Mouse (Mus musculus): ENCODE measurements around the gene Sco1.
A peak's percentile ranks its signal among the peaks of the same experiment; 100 is the strongest.
"Not testable (repeated sequence)": the region's sequence is repeated elsewhere in the genome, so short reads cannot be mapped to it uniquely, and the experiment has no call there.

The Sco1 gene

DNA sequence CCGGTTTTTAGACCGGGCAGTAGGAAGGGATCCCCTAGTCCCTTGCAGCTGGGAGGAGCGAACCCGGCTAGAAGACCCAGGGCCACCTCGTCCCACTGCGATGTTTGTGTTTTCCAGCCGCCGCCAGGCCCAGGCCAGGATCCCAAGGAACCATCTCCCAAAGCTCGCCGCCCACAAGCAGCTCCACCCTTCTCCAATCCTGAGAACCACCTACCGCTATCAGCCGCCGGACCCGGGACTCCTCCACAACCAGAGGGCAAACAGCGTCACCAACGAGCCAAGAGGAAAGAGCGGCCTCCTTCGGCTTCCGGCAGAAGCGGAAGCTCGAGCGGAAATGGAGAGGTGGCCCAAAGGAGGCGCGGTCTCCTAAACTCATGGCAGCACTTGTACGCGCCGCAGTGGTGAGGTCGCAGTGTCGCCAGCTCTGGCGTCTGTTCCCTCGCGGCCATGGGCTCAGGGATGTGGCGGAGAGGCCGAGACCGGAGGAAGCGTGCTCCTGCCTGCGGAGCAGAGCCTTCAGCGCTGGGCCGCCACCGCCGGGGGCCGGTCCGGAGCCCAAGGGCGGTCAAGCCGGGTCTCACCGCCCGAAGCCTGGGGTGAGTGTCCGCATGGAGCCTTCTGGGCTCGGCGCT is at the start of gene Sco1, which contains the start of gene Adprm:
Gene Sco1, plus strand, starts transcription at position 350 of the 632 bp plus-strand sequence.
Gene Adprm, minus strand, starts transcription at position 274 of the 632 bp plus-strand sequence.
- DNase-seq: peak; percentile 85

DNA sequence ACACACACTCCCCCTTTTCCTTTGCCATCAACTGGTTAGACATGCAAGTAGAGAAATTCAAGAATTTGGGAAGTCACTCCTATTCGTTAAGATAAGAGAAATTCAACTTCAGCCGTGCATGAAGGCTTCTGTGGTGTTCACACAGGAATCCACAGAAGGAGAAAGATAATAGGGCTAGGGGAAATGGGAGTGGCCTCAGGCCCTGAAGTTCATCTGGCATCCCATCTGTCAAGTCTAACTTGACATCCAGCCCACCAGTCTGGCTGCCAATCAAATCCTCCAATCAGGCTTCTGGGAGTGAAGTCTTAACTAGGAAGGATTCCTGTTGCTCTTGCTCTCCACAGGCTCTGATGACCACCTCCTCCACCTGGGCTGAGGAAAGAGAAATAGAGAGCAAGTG is 49.6 kb upstream of the Sco1 start:
- no peak for DNase-seq

DNA sequence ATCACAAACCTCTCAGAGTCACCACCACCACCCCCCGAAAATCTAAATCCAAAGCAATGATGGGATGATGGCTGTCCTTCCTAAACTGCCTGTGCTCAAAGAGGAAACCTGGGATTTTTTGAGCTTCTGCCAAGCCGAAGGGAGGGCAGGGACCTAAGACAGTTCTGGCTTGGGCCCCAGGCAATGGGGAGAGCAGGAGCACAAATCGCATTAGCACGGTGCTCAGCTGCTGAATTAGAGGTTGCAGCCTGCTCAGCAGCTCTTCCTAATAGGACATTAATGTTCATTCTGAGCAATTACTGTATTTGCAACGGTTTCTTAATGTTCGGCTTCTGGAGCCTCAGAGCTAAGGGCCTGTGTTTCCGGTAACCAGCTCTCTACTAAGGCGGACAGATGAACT is 44.5 kb upstream of the Sco1 start:
- no peak for DNase-seq

DNA sequence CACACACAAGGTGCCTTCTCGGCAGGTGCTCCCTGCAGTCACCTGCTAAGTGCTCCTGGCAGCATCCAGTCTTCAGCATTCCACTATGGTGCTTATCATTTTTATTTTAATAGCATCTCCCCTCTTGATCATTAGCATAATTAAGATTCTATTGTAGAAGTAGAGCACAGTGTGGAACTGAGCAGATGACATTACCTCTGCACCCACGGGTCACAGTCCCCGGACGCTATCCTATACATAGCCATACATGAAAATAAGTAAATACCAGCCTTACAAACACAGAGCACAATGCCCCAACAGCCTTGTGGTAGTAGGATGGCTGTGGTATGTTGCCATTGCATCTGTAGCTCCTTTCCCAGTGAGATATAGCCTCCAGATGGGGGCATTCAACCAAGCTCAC is 43.9 kb upstream of the Sco1 start:
- no peak for DNase-seq

DNA sequence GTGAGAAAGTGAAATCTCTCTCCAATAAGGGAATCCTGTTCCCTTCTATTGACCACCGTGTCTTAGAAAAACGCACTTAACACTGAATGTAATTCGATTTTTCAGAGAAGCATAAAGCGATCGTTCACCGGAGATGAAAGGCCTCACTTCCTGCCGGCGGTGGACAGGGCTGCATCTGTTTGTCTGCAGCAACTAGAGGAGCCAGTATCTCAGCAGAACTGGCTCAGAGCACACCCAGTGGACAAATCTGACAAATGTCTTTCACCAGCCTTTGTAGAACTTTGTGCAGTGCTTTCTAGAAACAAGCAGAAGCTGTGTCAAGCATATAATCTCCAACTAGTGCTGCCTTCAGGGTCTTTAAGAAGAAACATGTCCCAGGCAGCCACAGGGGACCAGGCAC is 42.0 kb upstream of the Sco1 start:
- peak; percentile 13 for DNase-seq

DNA sequence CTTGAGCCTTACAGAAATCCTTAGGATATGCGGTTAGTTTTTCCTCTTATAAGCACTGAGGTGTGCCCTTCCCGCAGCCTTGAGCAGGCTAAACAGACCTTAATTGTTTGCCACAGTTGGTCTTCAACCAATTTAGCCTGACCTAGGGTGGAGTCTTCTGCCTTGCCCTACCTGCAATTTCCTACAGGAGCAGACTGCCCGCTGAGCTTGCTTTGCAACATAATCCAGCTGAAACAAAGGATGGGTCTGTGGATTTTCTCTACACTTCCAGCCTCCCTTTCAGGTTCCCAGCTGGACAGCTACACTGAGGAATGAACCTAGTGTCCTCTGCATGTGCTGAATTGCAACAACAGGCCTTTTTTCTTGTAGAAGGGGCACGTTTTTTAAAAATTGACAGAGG is 40.8 kb upstream of the Sco1 start:
- DNase-seq: no peak

DNA sequence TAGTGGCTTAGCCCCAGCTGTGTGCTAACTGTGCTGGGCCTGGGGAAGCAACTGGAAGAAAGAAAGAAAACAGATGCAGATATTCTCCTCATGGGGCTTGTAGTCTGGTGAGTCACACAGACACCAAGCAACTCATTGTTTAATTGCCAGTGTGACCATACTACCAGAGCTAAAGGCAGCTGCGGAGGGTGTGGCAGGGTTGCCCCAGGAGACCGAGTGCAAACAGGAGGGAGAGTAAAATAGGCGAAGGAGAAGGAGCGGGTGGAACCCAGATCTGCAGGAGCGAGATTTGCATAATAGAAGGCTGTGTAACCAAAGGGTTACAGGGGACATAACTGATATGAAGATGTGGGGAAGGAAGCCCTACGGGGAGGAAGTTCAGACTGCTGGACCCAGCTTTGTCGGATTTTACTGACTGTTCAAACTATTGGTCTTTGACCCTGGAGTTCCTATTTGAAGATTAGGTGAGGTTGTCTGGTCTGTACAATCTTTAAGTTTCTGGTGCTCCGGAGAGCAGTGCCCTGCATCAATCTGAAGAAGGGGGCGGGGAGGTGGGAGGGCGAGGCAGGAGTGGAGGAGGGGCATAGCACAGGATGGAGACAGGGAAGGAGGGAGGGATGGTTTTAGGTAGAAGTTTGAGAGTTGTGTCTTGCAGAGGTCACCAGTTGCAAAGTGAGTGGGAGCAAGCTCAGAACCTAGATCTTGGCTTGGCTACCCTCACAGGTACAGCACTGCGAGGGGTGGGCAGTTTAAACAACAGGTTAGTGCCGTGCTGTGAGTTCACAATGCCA is 34.5 kb upstream of the Sco1 start:
- DNase-seq: no peak

DNA sequence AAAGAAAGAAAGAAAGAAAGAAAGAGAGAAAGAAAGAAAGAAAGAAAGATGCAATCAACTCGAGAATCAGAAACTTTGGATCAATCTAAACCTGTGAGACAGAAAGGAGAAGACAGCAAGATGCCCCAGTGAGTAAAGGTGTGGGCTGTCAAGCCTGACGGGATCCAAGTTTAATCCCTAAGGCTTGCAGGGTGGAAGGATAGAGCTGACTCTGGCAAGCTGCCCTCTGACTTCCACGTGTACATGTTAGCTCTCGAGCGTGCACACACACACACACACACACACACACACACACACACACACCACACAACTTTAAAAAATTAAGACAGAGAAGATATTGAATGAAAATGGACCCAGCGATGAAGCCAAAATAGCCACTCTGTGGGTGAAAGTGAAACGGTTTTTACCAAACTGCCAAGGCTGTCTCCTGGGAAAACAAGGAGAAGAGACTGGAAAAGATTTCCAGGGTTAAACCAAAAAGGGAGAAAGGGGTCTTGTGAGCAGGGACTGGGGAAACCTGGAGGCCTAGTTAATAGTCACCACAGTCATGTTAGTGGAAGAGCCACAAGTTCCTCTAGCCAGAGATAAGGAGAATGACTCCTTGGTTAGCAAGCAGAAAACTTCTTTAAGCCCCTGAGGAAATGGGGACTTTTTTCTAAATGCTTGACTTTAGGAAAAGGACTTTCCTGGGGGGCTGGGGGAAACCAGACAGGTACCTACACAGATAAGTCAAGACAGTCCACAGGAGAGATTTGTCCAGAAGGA is 32.6 kb upstream of the Sco1 start:
- no peak for DNase-seq

DNA sequence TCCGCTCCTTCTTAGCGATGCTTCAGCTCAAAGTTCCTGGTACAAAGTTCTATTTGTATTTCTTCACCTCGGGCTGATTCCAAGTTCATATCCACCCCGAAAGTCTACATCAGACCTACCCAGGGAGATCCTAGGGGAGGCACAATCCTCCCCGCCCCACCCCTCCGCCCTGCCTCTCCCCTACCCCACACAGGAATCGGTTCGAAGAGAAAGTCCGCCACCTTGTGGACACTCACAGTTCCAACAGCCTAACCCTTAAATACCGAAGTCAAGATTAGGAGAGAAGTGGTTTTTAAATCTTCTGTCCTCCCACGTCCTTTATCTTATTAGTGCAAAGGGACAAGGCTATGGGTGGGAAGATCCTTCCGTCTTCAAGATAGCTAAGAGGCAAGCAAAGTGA is 31.5 kb upstream of the Sco1 start:
- DNase-seq: peak; percentile 77

DNA sequence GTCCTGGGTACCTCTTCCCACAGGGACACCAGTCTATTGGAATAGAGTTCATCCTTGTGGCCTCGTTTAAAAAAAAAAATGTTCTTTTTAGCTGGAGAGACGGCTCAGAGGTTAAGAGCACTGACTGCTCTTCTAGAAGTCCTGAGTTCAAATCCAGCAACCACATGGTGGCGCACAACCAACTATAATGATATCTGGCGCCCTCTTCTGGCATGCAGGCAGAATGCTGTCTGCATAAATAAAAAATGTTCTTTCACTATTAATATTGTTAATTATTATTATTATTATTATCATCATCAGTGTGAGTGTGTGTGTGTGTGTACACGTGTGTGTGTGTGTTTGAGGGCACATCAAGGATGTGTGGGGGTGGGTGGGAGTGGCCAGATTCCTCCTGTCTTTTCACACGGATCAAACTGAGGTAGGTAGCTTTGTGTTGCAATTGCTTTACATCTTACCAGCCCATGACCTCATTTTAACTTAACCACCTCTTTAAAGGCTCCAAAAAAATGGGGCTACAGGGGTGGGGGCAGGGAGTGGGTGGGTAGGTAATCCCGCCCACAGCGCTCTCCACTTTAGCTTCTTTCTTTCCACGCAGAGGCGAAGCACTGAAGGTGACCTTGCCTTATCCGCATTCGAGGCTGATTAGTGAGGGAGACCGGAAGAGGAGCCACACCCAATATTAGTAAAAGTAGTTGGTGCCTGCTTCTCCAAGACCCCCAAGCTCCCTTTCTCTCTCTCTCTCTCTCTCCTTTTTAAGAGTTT is 29.9 kb upstream of the Sco1 start:
- peak; percentile 50 for DNase-seq

DNA sequence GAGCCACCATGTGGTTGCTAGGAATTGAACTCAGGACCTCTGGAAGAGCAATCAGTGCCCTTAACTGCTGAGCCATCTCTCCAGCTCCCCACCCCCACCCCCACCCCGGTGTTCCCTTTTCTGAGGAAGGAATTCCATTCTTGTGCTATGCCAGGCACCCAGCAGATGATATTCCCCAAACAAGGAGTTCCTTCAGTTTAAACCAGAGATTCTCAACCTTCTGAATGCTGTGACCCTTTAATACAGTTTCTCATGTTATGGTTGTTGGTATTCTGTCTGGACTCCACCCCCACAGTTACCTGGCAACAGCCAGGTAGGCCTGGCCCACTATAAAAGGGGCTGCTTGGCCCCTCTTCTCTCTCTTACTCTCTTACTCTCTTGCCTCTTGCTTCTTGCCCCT is 29.3 kb upstream of the Sco1 start:
- DNase-seq: not testable (repeated sequence)

DNA sequence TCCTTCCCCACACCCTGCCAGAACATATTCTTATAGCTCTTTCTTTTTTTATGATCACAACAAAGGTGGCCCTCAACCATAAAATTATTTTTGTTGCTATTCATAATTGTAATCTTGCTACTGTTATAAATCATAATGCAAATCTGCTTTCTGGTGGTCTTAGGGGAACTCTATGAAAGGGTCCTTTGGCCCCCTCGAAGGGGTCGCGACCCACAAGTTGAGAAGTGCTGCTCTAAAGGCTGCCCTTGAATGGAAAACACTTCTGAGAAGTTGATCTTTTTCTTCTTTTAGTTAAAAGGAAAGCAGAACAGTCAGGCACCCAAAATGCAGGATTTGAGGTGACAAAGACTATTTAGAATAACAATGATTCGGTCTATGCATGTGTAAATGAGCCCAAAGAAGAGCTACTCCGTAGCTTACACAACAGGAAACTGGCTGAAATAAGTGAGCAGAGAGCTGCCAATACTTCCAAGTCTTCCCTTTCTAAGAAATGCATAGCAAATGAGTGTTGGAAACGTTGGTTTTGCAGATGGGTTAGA is 28.6 kb upstream of the Sco1 start:
- no peak for DNase-seq

DNA sequence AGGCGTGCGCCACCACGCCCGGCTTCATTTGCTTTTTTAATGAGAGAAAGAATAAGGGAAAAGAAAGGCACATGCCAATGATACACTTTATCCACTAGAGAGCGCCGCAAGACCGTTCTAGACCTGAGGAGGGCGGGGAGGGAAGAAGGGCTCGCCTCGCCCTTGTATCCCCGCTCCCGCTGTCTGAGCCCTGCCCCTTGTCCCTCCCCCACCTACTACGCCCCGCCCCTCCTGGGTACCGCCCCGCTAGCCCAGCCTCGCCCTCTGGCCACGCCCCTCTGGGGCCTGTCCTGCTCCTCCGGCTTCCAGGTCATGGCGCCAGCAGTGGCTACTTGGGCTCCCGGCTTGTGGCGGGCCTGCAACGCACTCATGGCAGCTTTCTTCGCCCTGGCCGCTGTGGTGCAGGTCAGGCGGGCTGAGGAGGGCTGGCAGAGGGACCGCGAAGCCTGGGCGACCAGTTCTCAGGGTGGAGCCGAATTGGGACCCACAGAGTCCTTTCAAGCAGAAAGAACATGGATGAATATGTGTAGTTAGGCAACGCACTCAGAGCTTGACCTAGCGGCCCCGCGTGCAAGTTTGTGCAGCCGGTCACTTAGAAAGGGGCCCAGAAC is 27.5 kb upstream of the Sco1 start, which contains the start of gene Tmem220:
Gene Tmem220, plus strand, starts transcription at position 288 of the 611 bp plus-strand sequence.
- peak; percentile 95 for DNase-seq

DNA sequence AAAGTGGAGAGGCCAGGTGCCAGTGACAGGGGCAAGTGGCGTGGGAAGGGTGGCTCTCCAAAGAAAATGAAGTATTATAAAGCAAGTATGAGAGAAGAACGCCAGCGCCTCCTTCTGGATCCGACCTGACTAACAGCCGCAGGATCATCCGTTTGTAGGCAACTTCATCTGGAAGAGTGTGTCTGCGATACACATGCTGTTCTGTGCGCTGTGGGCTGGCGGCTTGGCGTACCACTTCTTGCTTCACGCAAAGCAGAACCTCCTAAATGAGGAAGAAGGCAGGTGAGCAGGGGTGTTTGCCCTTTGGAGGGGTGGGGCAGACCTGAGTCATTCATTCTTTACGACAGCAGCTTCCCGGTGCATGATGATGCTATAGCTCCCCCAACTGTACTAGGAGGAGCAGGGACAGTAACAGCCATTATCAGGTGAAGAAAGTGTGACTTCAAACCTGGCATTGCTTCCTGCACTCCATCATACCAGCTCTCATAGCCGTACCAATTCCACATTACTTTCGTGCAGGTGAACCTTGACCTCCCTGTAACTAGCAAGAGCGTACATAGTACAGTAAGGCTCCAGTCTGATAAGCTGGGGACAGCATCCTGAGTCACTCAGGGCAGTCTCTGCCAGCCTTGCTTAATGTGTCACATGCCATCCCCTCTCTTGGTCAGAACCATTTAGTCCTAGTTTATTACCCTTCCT is 21.4 kb upstream of the Sco1 start:
- peak; percentile 43 for DNase-seq

DNA sequence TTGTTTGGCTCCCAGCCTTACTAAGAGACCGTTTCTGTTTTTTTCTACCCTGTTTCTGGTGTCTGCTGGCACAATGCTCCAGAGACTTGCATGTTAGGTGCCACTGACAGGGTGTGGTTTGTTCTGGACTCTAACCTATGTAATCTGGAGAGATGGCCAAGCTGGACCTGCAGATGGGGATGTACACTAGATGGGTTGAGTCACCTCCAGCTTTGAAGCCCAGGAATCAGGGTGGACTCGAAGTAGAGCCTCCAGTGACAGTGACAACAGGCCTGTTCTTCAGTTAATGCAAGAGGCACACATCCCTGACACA is 20.9 kb upstream of the Sco1 start:
- DNase-seq: no peak

DNA sequence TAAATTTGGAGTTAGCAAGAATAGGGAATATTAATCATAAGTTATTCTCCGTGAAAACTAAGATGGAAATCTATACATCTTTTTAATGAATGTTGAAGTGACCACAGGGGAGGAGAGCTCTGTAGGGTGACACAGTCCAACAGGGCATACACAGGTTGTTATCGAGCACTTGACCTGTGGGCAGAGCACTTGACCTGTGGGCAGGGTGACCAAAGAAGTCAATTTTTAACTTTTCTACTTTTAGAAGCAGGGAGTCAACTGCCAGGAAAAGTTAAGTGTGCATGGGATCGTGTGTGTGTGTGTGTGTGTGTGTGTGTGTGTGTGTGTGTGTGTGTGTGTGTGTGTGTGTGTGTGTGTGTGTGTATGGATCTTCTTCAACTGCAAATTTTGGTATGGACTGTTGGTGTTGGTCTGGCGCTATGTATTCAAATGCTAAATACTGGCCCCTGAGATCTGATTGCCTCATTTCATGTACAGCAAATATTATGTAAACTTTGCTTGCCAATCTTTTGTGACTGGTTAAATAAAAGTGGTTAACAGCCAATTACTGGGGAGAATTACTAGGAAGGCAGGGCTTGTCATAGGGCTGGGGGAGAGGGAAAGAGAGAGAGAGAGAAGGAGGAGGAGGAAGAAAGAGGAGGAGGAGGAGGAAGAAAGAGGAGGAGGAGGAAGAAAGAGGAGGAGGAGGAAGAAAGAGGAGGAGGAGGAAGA is 17.5 kb upstream of the Sco1 start:
- DNase-seq: no peak

DNA sequence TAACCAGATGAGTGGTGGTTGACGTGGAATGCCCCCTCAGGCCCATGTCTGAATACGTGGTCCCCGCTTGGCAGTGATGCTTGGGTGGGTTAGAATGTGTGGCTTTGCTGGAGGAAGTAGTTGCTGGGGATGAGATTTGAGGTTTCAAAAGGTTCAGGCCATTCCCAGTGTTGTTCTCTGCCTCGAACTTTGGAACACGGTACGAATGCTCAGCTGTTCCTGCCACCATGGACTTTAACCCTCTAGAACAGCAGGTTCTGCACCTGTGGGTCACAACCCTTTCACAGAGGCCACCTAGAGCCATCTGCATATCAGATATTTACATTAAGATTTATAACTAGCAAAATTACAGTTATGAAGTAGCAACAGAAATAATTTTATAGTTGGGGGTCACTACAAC is 16.2 kb upstream of the Sco1 start:
- DNase-seq: no peak

DNA sequence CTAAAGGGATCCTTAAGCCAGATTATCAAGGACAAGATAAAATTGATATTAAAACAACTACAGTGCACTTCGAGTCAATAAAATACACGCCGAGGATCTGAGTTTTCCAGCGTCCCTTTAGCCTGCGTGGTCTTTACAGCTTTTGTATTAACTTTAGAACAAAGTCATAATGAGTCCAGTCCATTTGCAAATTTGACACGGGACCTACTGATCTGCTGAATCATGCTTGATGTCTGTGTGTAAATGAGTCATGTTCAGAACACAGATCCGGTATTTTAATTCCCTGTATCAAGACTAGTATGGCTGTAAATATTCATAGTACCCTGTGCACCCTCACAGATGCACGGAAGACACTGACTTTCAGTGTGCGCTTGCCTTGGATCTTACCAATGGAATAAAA is 15.6 kb upstream of the Sco1 start:
- DNase-seq: no peak

DNA sequence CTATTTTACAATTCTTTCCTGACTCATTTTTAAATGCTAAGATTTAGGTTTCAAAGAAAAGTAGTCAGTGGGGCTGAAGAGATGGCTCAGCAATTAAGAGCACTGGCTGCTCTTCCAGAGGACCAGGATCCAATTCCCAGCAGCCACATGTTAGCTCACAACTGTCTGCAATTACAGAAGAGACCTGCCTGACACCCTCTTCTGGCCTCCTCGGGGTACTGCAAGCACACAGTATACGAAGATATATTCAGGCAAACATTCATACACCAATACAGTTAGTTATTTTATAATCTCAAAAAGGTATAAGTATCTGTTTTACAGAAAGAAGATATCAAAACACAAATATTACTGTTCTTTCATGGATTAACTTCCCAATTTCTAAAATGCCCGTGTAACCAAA is 12.7 kb upstream of the Sco1 start:
- DNase-seq: peak; percentile 44

DNA sequence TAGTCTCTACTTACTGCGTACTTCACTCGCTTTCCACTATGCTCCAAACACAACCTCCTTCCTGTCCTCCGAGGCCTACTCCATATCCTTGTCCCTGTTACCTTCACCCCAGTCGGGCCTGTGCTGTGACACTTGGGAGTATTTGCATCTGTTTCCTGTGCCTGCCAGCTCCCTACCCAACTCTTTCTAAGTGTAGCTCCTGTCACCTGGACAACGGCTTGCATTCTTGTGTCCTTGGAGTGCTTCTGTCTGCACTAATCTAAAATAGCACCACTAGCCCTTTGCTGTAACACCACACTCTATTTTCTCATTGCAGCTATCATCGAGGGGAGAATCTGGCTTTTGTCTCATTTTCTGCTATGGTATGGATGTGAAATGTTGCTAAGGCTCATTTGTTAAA is 12.0 kb upstream of the Sco1 start:
- no peak for DNase-seq

DNA sequence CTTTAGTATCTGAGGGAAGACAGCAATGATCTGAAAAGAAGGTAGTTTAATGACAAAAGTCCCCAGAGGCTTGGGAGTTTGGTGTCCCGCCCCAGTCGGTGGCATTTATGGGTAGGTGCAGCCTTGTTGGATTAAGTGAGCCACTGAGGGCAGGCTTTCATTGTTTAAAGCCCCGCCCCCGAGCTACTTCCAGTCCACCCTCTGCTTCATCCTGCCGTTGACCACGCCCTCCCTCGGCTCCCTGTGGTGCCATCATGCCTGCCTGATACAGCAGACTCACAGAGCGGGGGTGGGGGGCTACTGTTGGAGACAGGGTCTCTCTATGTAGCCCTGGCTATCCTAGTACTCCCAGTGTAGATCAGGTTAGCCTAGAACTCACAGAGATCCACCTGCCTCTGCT is 9.5 kb upstream of the Sco1 start:
- DNase-seq: no peak

Data from thymus, postnatal 4 days (tissue).